Mouse (Mus musculus) adipocyte (in vitro differentiated cells): Measurements from ENCODE around the gene Rhoj.
"Not testable (repeated sequence)": the region's sequence is repeated elsewhere in the genome, so short reads cannot be mapped to it uniquely, and the experiment has no call there.

Source experiments
- DNase-seq: peaks from one replicate; pipeline ENCODE4 v3.0.0-alpha.2; 2016; ENCODE audit warnings: low spot score

Rhoj gene

DNA sequence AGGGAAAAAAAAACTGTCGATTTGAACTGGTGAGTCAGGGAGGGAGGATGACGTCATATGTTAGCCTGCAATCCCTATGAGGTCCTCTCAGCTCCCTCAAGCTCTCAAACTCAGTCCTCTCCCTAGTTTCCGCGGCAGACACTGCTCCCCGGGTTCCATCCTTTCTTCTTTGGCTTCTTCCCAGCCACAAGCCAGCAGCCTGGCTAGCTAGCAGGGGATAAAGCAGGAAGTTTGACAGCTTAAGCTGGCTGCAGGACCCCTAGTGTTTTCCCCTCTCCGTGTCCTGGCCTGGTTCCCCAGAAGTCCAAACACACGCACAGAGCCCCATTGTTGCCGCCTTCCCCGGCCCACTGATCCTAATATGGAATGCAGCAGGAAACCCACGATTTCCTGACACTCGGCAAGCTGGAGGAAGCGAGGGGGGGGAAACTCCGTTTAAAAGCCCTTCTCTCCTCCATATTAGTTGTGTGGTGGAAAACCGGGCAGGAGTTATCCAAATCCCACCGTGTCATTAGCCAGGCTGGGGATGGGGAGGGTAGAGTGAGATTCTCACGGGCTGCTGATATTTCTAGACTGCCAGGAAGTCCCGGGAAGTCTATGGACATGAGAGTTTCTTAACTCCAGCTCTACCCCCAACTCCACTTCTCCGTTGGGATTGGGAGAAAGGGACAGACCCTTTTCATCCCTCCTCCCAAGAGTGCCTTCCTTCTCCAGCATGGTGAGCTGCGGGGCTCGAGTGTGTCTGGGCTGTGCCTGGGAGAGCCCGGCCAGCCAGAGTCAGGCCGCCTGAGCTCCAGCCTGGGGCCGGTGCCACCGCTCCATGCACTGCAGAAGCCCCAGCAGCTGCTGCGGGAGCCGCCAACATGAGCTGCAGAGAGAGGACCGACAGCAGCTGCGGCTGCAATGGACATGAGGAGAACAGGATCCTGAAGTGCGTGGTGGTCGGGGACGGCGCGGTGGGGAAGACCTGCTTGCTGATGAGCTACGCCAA lies at the start of gene Rhoj:
TSS of gene Rhoj (plus strand) at position 362 of the 991 bp plus-strand sequence.
- peak; percentile 82 for DNase-seq

DNA sequence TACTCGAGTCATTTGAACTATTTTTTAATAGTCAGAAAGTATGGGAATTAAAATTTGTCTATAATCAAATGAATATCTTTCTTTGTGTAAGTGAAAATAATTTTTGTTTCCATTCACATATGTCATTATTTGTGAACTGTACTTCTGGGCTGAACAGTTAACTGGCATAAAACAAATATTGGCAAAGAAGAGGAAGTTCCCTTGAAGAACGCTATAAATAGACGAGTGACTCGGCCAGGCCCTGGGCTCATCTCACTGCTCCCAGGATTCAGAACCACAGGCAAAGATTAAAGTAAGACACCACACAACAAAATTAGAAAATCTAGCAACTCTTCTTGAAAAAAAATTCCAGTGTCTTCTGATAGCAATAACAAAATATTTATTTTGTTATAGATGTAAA lies 36.4 kb upstream of the Rhoj start:
- DNase-seq, result peak; percentile 64

GRCm38 (mm10) chr12:75275730-75276129 lies 32.4 kb upstream of the Rhoj start:
- no peak for DNase-seq

DNA sequence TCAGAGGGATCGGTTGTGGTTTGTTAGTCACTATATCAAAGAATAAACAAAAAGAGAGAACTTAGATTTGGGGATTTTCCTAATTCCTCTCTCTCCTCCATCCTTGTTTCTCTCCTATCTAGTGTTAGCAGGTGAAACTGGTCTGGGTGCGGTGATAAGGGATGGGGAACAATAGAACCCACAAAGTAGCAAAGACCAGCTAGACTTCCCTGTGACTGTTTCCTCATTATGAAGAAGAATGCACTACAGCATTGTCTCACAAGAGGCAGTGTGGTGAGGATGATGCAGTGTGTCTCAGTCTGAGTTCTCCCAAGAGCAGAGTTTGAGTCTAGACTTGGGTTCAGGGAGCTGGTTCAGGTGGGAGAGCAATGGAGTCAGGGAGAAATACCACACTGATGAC lies 30.7 kb upstream of the Rhoj start:
- DNase-seq, result no peak

DNA sequence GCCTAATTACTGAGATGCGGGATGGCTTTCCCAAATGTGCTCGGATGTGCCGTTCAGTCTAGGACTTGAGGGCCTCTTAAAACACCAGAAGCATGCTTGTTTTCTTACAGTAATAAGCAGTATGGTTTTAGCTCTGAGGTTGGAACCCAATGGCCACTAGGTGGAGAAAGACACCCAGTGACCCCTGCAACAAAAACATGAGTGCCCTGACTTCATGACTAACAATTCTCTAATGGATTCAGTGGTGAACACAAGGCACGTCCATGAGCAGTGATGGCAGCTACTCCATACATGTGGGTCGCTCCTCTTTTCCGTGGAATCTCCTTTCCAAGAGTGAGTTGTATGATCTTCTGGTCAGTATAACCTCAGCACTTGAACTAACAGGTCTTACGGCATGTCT lies 27.6 kb upstream of the Rhoj start:
- peak; percentile 71 for DNase-seq

DNA sequence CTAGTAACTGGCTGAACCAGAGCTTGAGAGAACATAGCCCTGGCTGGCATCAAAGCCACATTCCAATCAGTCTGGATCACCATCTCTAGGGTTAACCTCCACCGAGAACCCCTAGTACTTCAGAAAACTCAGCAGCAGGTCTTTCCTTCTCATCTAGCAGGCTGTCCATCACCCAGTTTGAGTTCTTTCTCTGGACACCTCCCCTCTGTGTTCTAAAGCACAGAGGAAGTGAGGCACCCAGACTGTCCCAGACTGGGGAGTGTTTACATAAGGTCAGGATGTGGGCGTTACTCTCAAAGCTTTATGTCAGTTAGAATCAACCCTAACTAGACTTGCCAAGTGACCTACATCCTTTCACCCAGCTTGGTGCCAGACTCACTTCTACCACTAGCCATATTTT lies 24.9 kb upstream of the Rhoj start:
- DNase-seq, result peak; percentile 31

DNA sequence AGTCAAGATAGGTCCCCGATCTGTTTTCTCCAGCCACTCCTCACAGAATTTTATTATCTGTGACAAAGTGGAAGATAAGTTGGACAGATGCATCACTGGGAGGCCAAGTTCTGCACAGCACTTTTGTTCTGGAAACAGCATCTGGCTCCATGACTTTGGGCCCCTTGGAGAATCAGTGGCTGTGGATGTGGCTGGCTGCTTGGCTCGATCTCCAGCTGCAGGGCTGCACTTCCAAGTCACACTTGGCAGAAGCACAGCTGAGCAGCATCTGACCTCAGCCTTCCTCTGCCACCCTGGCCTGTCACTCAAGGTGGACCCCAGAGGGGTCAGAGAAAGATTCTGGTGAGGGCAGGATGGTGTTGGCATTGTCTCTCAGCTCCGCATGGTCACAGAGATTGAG lies 22.0 kb upstream of the Rhoj start:
- DNase-seq, result no peak

DNA sequence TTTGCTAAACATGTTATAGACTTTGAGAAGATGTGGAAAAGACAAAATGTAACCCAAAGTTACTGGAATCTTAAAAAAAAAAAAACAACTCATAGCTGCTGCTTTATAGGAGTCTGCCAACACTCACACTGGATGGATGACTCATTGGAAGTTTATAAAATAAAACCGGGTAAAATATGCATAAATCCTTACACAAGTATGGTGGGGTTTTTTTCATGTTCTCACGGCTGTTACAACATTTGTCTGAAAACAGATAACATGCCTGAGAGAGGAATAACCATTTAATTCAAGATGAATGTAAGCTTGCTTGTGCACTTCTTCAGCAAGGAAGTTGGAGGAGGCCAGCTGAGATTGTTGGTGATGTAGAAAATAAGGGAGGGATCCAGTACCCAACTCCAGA lies 17.6 kb upstream of the Rhoj start:
- DNase-seq, result peak; percentile 50

- no peak for DNase-seq
These were observed 16.6 kb upstream of the Rhoj start for GRCm38 (mm10) chr12:75291556-75291955.

DNA sequence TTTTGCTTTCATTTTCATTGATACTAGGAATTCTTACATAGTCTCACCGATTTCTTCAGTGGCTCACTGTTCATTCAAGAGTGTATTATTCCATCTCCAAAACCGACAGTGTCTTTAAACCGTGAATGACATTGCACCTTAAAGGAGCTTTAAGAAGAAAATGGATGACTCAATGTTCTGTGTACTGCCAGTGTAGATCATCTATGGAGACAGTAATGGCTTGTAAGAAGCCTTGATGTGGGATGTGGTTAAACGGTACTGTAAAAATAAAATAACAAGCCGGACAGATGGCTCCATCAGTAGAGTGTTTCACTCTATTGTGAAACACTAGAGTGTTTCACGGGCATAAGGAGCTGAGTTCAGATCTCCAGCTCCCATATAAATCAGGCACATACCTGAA lies 15.2 kb upstream of the Rhoj start:
- DNase-seq, result no peak

DNA sequence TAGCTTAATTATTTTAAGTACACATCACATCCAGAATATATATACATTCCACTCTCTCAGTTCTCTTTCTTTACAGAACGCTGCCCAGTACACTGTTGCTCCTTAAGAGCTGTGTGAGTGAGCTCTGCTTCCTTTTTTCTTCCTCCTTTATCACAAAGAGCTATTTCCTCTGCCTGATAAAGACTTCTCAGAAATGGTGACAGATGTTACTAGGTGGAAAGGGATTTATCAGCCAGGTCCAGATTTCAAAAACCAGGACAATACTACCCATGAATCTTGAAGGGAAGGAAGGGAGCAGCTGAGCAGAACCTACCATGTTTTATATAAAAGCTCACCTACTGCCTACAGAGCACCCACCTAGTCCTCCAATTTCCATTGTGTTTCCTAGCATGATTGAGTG lies 8.3 kb upstream of the Rhoj start:
- DNase-seq, result no peak

- peak; percentile 84 for DNase-seq
These were observed 4.0 kb upstream of the Rhoj start for GRCm38 (mm10) chr12:75304132-75304531.

DNA sequence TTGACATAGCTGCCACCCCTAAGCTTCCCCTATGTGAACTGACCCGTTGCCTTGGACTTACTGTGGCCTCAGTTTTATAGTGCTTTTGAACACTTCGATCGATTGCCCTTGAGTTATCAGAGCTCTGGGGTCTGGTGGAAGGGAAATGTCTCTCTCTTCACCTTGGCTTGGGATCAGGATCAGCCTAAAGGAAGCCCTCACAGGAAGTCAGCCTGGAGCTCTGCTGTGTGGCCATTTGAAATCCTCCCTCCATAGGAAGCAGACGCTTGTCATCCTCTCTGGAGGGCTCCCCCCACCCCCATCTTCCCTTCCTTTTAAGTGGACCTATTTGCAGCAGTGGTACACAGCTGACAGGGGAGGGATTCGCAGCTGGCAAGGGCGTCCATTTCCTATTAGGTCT lies 1.6 kb downstream of the Rhoj start:
- DNase-seq, result peak; percentile 18

DNA sequence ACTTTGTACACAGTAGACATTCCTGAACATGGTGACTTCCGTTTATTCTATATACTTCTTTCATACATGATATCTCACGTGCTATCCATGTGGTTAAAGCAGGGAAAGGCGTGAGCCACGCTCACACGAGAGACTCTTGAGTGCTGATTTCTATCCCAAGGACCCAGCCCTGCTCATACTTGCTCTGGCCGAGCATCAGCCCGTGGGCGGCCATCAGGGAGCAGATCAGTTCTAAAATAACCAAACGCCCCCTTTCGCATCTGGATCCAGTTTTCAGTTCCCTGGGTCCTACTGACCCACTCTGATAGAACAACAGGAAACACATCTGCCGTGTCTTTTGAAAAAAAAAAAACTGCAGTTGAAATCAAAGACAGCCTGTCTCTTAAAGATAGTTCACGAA lies 2.6 kb downstream of the Rhoj start:
- peak; percentile 16 for DNase-seq

- DNase-seq, result no peak
These were observed 3.8 kb downstream of the Rhoj start for GRCm38 (mm10) chr12:75311879-75312278.

- DNase-seq, result no peak
These were observed 5.9 kb downstream of the Rhoj start for GRCm38 (mm10) chr12:75313992-75314391.

GRCm38 (mm10) chr12:75315851-75316250 lies 7.7 kb downstream of the Rhoj start:
- DNase-seq, result no peak

- DNase-seq, result no peak
These were observed 12.4 kb downstream of the Rhoj start for GRCm38 (mm10) chr12:75320441-75320925.

DNA sequence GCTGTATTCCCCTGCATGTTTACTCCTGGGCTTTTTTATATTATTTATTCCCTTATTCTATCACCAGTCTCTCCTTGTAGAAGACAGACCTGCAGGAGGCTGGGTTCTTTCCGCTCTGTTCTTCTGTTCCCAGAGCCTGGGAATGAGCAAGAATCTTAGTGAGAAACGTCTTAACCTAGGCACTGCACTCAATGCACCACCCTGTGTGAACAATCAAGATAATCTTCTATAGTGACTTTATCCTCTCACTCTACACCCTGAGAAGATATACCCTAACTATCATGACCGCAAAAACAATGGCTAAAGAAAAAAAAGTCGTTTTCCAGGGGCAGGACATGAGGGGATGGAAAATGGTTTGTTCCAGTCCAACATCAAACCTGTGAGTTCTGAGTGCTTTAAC lies 13.1 kb downstream of the Rhoj start:
- DNase-seq, result no peak

DNA sequence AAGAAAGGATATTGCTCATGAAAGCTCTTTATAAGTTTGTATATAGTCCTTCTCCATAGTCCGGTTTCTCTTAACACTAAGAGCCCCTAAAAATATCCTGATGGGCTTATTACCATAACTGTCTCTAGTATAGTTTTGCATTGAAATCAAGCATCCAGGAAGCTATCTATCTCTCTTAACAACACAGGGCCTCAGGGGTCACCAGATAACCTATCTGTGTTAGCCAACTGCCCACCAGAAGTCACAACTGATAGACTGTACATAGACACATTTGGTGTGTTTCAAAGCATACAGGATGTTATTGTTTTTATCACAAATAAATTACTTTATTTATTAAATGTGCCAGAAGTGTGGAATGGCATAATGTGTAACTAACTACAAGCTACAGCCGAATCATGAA lies 21.1 kb downstream of the Rhoj start:
- no peak for DNase-seq

DNA sequence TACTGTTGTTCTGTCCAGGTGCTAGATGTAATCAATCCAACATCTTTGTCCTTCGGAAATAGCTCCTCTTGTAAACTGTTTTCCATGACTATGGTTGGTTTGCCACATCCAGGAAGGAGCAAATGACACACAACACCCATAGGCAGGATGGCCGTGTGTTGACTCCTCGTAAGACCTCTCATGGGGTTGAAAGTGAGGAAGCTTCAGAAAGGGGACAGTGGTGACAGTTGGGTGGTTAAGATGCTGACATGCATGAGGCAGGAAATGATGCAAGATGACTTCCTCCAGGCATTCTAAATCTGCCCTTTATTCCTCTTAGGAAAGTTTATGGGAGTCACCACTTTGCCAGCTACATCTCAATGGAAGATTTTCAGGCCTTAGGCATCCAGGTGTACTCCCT lies 31.8 kb downstream of the Rhoj start:
- no peak for DNase-seq

GRCm38 (mm10) chr12:75340331-75340730 lies 32.2 kb downstream of the Rhoj start:
- no peak for DNase-seq

DNA sequence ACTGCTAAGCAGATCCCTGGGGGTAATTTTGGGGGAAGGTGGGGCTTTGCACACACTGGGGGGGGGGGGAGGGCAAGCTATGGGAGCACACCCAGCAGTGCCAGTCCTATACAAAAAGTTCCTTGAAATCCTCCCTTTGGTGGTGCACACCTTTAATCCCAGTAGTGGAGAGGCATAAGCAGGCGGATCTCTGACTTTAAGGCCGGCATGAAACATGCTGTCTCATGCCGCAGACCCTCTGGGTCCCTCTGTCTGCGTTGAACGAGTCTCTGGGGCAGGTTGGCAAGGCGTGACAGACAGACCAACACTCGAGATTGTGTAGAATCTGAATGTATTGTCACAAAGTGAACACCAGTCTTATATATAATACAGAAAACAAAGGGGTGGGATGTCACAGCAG lies 40.4 kb downstream of the Rhoj start:
- no peak for DNase-seq

DNA sequence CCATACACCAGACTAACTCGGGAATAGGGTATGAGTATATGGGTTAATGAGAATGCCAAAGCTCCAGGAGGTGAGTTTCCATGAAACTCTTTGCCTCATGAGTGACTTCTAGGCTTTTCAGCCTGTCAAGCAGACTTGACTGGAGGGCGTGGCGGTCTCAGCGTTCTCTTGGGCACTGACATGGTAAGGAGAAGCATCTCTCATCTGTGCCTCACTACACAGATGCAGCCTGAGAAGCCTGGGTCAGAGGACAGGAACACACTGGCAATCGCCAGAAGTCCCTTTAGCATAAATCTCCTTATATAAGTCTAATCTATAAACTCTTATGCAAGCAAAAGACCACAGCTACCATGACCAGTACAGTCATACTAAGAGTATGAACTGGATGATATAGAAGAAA lies 41.4 kb downstream of the Rhoj start:
- DNase-seq, result not testable (repeated sequence)
